Mouse (Mus musculus) cerebellum, postnatal 4 days (tissue): Measurements from ENCODE around the gene Rras.

Experiments used
- DNase-seq, 2 experiments: peaks; one replicate each; pipeline ENCODE4 v3.0.0; 2022; ENCODE audit warnings: low spot score in 2 of 2, mixed read lengths in 1 of 2

Gene Rras

DNA sequence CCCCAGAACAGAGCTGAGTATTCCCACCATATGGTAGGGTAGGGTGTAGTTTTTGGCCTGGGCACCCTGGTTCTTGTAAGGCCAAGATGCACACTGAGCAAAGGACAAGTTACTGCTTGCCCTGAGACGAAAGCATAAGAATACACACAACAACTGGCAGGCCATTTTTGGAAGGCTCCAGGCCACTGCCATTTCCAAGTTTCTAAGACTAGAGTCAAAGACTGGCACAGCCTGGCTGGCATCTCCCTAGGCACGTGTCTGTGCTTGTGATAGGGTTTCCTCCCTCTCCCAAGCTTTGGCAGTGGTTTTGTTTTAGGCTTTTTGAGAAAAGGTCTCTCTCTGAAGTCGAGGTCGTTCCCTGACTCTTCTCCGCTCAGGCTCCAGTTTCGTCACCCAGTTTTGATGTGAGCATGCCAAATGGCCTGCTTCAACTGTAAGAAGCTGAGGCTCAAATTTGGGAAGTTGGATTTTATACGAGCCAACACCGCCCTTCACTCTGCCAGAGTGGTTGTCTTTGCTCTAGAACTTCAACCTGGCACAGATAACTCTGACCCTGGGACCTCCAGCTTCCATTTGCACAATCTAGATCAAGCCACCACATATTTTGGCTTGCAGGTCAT lies 8.0 kb downstream of the Rras start:
- DNase-seq: no peak

- no peak for DNase-seq
Observed at GRCm38 (mm10) chr7:45026256-45026655, 8.5 kb downstream of the Rras start.

DNA sequence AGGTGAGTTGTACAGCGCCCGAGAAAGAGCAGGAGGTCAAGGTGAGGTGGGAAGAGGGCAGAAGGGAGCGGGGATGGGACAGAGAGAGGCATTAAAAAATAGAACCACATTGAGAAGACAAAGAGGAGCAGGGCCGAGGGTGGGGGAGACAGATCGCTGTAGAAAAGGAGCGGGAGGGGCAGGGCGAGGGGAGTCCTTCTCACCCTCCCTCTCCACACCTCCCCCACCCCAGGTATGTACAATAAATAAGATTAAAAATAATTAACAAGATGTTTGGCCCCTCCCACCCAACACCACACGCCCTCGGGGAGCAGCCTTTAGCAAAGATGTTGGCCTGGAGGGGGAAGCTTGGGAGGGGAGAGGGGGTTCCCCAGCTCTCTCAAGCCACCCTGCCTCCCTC lies 10.0 kb downstream of the Rras start:
- DNase-seq: no peak

GRCm38 (mm10) chr7:45028351-45028750 lies 10.6 kb downstream of the Rras start:
- DNase-seq: no peak

GRCm38 (mm10) chr7:45029995-45030394 lies 12.2 kb downstream of the Rras start:
- DNase-seq: no peak

DNA sequence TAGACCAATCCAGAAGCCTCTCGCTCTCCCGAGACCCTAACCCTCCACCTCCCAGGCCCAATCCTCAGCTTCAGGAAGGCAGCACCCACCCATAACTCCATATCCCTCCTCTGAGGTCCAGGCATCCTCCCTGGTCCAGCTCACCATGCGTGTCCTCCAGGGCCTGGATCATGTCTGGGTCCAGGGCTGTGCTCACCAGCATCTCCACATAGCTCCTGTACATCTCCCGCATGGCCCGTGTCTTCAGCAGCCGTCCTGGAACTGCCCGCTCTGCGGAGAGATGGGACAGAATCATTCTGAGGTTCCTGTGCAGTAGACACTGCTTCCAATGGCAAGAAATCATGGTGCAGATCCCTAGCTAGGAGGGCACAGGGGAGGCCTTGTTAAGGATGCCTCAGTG lies 13.1 kb downstream of the Rras start:
- no peak for DNase-seq

DNA sequence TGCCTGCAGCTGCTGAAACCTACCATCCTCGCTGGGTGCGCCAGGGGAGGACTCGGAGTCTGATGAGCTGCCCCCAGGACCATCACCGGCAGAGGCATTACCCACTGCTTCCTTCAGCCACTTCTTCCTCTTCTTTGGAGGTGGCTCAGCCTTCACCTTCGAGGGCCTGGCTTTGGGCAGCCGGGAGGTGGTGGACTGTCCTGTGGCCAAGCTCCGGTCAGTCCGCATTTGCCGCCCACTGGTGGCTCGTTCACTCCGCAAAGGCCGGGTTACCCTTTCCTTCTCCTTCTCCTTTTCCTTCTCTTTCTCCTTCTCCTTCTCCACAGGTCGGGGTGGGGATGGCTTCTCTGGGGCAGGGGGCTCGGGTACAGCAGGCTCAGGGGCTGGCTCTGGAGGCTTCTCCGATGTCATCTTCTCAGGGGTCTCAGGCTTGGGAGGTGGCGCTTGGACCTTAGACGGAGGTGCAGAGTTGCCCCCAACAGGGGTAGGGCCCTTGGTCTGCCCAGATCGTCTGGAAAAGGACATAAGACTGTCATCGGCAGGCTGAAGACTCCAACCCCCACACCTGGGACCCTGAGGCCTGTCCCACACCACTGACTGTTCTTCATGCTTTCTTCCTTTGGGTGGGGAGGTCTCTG lies 16.1 kb downstream of the Rras start:
- no peak for DNase-seq

- no peak for DNase-seq
Observed at GRCm38 (mm10) chr7:45035631-45036030, 17.9 kb downstream of the Rras start.

- no peak for DNase-seq
Observed at GRCm38 (mm10) chr7:45036702-45037101, 18.9 kb downstream of the Rras start.

DNA sequence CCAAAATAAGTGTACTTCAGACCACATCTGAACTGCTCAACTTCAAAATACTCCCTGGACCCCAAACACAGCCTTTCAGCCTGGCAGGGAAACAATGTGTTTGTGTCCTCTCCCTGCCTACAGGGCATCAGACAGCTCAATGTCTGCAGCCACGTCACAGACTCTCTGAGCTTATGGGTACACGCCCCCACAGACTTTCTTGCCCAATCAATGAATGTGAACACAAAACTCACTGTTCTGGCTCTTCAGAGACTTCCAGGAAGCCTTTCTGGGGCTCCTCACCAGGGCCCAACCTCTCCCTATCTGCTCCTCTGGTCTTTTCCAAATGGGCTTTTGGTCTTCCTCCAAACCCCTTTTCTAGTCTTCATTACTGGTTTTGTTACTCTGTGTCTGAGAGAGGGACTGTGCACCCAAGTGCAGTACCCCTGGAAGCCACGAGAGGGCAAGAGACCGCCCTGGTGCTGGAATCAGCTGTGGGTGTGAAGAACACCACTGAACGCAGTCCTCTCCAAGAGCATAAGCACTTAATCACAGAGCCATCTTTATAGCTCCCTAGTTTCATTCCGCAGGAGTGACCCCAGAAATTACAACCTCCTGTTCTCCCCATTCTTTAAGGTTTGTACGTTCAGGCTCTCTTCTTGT lies 20.1 kb downstream of the Rras start:
- peak; percentile 36 to 65 for DNase-seq

GRCm38 (mm10) chr7:45038411-45038810 lies 20.6 kb downstream of the Rras start:
- DNase-seq: no peak

DNA sequence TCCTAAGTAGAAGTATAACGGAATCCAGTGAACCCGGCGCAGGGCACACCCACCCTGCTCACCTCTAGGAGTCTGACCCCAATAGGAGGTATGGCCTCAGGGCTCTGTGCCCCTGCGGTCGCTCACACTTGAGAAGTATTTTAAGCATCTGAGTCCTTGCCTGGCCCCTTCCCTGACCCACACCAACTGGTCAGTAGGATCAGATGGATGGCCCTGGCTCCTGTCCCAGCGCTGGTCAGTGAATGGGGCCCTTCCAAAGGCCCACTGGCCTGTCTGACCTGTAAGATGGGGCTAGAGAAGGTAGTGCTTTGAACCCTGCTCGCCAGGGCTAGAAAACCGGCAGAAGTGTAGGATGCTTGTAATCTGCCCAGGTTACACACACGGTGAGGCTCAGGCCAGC lies 23.1 kb downstream of the Rras start:
- DNase-seq: no peak

- DNase-seq: no peak
Observed at GRCm38 (mm10) chr7:45043307-45043706, 25.5 kb downstream of the Rras start.

DNA sequence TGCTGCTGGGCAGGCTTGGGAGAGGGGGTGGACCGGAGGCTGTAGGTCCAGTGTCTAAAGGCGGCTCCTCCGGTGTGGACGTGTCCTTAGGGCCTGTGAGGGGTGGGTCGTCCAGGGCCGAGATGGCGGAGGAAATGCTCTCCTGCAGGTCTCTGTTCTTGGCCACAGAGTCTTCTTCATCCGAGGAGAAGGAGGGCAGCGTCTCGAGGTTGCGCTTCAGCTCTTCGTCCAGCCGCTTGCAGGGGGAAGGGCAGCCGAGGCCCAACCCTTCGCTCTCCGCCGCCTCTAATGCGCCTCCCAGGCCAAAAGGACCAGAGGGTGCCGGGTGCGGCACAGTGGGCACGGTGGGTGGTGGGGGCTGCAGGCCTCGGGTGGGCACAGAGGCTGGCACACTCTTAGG lies 28.0 kb downstream of the Rras start:
- DNase-seq: no peak

GRCm38 (mm10) chr7:45046853-45047350 lies 29.1 kb downstream of the Rras start:
- DNase-seq: no peak

DNA sequence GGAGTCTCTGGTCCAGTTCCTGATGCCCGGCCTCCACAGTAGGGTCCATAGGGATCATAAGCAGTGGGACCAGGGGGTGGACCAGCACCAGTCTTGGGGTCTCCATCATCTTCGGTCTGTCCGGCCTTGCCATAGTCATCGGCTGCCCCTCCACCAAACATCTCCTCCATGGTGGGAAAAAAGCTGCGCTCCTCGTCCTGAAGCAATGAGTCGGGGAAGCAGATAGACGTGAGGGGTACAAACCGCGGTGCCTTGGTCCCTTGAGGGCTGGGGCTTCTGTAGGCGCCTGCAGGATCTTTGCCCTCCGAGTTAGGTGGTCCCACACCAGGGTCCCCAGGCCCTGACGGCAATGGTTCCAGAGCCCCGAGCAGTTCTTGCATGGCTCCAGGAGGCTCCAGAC lies 29.7 kb downstream of the Rras start:
- no peak for DNase-seq

DNA sequence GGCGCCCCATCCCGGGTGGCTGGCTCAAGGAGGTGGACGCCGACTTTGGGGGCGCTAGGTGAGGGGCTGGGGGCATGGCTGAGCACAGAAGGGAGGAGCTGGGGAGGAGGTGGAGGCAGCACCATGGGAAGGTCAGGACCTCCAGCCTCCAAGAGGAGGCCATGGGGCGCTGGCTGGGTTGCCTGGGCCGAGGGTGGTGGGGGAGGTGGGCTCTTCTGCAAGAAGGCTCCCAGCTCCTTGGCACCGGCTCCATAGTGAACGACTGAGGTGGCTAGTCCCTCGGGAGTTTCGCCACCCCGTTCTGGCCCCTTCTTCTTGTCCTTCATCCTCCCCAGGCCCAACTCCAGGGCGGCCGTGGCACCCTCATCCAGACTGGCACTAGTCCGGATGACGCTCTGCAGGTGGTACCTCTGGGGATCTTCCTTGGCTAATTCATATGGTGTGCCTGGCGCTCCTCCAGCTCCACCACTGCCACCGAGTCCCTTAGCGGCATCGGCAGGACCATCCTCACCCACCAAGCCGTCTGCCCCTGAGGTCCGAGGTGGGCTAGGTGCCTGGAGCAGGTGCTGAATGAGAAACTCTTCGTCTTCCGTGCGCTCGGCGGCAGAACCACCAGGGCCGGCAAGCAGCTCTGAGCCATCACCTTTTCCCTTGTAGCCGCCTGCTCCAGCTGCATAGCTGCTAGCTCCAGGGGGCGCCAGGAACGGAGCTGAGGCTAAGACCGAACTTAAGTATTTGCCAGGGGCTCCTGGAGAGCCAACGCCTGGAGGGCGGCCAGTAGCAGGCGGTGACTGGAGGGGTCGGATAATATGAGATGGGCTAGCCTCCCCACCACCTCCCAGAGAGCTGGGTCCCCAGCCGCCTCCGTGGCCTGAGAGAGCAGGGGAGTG lies 30.5 kb downstream of the Rras start:
- no peak for DNase-seq

DNA sequence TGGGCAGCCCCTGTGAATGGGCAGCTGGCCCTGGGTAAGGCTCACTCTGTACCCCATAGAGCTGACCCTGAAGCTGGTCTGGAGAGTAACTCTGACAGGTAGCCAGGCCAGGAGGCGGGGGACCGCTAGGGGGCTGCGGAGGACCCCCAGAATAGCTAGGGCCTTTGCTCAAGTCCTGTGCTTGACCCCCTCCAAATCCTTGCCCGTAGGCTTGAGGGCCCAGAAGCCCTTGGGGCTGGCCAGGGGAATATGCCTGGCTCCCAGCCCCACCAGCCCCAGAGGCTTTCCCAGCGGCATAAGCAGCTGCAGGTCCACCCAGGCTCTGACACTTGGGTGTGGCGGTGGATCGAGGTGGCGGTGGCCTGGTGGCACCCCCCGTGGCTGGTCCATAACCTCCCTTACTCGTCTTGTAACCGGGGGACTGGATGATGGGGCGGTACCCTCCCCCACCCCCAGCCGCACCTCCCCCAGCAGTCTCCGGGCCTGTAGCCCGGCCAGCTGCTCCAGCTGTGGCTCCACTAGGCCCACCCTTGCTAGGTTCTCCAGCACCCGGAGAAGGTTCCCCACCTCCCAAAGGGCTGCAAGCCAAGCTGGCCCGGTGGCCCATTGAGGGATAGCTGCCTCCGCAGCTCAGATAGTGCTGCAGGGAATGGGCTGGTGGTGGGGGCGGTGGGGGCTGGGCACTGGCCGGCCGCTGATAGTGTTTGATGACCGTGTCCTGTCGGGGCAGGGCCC lies 31.3 kb downstream of the Rras start:
- no peak for DNase-seq

DNA sequence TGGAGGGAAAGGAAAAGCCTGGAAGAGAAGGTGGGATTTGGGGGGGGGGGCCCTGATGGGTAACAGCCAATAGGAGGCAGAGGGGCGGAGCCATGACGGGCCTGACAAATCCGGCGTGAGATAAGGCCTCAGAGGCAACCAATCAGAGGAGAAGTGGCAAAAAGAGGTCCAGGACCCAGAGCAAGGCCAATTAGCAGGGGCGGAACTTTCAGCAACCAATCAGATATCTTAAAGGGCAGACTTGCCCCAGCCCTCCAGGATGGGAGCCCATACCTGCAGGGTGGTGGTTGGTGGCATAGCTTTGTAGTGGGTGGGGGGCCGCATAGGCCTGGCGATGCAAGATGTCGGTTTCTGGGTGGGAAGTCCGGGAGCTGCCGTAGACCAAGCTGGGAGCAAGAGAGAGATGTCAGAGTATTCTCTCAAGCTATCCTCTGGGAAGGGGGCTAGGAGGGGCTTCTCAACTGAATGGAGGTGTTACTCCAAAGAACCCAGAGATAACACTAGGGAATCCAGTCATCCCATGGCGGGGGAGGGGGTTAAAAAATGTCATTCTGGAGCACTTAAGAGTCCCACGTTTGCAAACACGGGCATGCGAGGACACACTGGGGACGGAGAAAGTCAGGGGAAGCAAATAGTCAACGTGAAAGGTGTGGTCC lies 33.3 kb downstream of the Rras start:
- peak in 1 of 2 experiments; percentile 79 for DNase-seq

DNA sequence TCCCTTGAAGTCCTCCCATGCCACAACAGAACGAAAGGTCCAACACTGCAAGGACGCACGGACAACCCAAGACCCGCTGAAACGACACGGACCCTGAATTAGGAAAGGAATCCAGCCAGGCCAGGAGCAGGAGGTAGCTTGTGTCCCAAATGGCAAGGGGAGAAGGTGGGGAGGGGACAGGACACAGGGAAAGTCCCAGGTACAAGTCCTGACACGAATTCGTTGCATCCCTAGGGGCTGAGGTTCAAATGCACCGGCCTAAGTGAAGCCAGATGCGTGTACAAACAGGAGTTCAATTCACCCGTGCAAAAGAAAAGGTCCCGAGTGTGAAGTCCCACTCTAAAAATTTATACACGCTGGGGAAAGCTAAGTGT lies 33.8 kb downstream of the Rras start:
- DNase-seq: no peak
